Mouse (Mus musculus): ENCODE measurements around the gene Bmp2k. TPM values are rescaled to one million over a fixed set of nuclear protein-coding genes. Genes with fewer than 3 reads are reported as not detected.

The Bmp2k gene
- 10 to 100 TPM; 13.1 TPM for total RNA-seq (2021)

DNA sequence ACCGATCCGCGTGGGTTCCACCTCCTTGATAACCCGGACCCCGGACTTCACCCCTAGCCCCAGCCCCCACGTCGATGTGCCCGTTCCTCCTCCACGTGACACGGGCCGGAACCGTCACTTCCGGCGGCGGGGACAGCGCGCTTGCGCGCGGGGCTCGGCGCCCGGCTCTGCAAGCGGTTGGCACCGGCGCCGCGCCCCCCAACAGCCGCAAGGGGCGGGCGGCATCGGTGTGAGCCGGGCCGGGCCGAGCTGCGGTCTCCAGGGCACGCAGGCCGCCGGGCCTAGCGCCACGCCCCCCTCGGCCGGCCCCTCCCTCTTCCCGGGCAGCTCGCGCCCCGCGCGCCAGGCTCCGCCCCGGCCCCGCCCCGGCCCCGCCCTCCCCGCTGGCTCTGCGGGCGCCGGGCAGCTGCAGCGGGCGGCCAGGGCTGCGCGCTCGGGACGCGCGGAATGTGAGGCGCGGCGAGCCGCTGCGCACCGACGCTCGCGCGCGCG is at the start of gene Bmp2k:
TSS of gene Bmp2k (plus strand) at position 380 of the 492 bp plus-strand sequence.
- peak; percentile 74 to 92 for DNase-seq (ENCODE audit: extremely low spot score in 1 of 2, low spot score in 1 of 2)

- DNase-seq (ENCODE audit: extremely low spot score in 1 of 2, low spot score in 1 of 2): no peak
These were observed 48.5 kb upstream of the Bmp2k start for GRCm38 (mm10) chr5:96948856-96949527.

- no peak for DNase-seq (ENCODE audit: extremely low spot score in 1 of 2, low spot score in 1 of 2)
These were observed 47.4 kb upstream of the Bmp2k start for GRCm38 (mm10) chr5:96949839-96950666.

- DNase-seq (ENCODE audit: extremely low spot score in 1 of 2, low spot score in 1 of 2): no peak
These were observed 46.6 kb upstream of the Bmp2k start for GRCm38 (mm10) chr5:96950667-96951492.

DNA sequence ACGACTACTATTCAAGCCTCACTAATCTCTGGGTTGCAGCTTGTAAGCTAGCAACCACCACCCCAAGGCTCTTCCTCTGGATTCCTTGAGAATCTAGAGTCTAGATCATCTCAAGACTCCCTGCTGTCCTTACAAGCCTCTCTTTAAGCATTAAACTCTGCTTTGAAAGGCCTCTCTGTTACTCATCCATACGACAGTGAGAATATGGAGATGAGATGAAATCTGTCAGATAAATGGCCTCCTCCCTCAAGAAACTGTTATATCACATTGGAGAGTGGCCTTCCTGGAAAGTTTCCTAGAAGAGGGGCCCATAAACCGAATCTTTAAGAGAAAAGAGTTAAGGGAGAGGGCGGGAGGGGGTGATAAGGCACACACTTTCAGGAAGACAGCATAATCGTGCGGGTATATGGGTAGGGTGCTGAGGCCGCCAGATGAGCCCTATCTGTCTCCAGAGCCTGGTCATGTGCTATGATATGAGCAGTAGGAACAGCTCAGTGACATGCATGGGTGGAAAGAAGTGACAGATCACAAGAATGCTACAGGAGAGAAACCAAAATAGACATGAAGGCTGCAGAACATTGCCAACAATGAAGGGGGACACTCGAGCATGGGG is 45.9 kb upstream of the Bmp2k start:
- DNase-seq (ENCODE audit: extremely low spot score in 1 of 2, low spot score in 1 of 2): no peak

DNA sequence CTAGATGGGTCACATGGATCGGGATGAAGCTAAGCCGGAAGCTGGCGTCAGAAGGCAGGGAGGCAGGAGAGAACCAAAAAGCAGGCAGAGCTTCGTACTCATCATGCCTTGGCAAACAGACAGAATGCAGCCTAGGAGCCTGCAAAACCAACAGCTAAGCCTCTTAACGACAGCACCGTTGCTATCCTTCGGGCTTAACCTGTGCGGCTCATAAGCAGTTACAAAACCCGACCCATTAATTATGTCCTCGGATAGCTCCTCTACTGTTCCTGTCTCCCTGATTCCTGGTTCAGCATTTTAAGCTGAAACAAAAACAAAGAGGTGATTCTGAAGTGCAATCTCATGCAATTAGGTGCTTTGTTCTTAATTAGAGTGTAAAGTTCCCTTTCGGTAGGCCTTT is 43.4 kb upstream of the Bmp2k start:
- DNase-seq (ENCODE audit: extremely low spot score in 1 of 2, low spot score in 1 of 2): no peak

DNA sequence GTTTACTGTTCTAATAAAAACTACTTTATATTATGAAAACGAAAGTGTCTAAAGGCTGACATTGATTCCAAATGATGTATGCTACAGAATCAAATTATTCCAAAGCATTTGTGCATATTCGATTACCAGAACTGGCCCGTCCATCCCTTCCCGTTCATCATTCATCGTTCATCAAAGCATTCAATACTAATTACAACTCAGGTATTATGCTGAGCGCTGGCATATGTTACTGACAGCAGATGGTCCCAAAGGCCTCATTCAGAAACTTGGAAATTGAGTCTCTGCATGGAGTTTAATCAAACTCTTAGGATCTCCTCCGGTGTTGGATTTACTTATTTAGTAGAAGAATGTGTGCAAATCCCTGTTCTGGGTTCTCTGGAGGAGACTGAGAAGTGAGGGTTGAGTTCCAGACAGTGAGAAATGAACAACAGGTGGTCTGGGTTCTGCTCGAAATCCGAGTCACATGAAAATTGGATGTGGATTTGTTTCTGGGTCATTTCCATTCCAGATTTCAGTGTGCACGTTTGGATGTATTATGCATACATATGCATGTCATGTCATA is 42.9 kb upstream of the Bmp2k start:
- DNase-seq (ENCODE audit: extremely low spot score in 1 of 2, low spot score in 1 of 2): no peak

GRCm38 (mm10) chr5:96956926-96957325 is 40.6 kb upstream of the Bmp2k start:
- no peak for DNase-seq (ENCODE audit: extremely low spot score in 1 of 2, low spot score in 1 of 2)

DNA sequence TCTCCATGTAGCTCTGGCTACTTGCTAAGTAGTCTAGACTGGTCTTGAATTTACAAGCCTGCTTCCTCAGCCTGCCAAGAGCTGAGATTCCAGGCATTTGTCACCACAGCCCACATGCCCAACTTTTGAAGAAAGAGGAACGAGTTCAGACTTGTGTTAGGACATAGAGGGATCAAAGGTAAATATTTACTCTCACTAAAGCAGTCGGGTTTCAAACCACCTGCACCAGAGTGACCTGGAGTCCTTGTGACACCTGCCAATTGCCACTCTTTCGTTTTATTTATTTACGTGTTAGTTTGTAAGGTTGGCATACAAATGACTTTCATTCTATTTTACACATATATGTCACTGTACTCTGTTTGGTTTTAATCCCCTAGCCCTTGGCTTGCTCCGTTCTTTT is 36.4 kb upstream of the Bmp2k start:
- no peak for DNase-seq (ENCODE audit: extremely low spot score in 1 of 2, low spot score in 1 of 2)

DNA sequence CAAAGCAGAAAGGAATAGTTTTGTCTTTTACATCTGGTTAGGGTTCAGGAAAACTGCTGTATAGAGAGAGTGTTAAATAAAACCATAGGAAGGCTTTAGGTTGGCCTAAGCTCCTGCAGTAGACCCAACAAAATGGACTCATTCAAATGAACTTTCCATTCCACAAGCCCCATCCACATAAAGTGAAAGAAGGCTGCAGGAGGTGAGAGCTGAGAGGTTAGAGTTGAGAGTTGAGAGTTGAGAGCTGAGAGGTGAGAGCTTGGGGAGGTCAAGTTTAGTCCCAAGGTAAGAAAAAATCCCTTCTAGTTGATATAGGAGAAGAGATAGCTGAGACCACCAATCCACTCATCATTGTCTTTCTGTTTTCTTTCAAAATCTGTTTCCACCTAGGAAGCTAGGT is 35.6 kb upstream of the Bmp2k start:
- DNase-seq (ENCODE audit: extremely low spot score in 1 of 2, low spot score in 1 of 2): no peak

- DNase-seq (ENCODE audit: extremely low spot score in 1 of 2, low spot score in 1 of 2): no peak
These were observed 35.1 kb upstream of the Bmp2k start for GRCm38 (mm10) chr5:96962252-96962933.

DNA sequence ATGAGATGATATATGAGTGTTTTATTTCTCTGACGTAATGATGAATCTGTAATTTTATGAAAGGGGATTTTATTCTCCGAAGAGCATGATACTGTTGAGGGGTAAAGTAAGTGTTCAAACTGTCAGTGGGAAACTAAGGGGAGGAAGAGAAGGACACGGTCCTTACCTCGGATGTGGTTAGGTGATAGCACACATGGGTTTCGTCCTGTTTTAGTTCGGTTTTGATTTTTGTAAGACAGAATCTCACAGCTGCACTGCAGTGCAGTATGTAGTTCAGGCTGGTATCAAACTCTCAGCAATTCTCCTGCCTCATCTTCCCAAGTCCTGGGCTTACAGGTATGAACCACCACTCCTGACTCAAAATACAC is 34.6 kb upstream of the Bmp2k start:
- DNase-seq (ENCODE audit: extremely low spot score in 1 of 2, low spot score in 1 of 2): no peak

- no peak for DNase-seq (ENCODE audit: extremely low spot score in 1 of 2, low spot score in 1 of 2)
These were observed 33.1 kb upstream of the Bmp2k start for GRCm38 (mm10) chr5:96964062-96965028.

DNA sequence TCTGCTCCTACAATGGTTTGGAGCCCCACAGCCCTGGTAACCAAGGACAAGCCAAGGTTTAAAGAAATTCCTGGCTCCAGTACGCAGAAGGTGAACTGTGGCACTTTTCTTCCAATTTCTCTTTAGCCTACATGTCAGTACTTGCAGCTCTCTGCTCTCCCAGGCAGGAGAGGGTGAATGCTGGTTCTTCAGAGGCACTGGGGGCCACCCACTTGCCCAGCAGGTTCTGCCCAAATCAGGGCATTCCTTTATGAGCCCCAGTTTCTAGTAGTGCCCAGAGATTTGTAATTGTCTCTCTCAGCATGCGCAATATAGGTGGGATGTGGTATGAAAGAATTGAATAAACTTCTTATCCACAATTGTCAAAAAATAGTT is 32.5 kb upstream of the Bmp2k start:
- DNase-seq (ENCODE audit: extremely low spot score in 1 of 2, low spot score in 1 of 2): no peak

GRCm38 (mm10) chr5:96965503-96965902 is 32.0 kb upstream of the Bmp2k start:
- DNase-seq (ENCODE audit: extremely low spot score in 1 of 2, low spot score in 1 of 2): no peak

DNA sequence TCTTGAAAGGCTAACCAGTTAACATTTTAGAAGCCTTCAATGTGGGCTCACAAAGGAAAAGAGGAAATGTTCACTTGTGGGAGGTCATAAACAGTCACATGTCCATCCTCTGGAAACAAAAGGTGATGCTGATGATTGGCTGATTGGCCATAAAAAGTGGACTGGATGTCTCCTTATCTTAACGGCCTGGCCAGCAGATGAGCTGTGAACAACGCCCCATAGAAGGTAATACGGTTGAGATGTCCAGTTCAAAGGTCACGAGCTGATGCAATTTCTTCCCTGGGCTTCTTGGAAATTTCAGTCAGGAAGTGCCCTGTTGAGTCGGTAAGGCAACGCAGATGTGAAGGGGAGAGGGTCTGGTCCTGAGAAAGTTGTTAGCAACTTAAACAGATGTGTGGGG is 28.9 kb upstream of the Bmp2k start:
- DNase-seq (ENCODE audit: extremely low spot score in 1 of 2, low spot score in 1 of 2): no peak

GRCm38 (mm10) chr5:96969032-96969431 is 28.5 kb upstream of the Bmp2k start:
- no peak for DNase-seq (ENCODE audit: extremely low spot score in 1 of 2, low spot score in 1 of 2)

- DNase-seq (ENCODE audit: extremely low spot score in 1 of 2, low spot score in 1 of 2): no peak
These were observed 27.6 kb upstream of the Bmp2k start for GRCm38 (mm10) chr5:96969705-96970471.

Data from layer of hippocampus, postnatal 25 days (tissue).